Mouse (Mus musculus) left cerebral cortex, adult 6 months (tissue): ENCODE measurements around the gene Islr. TPM values are rescaled to one million over a fixed set of nuclear protein-coding genes. Genes with fewer than 3 reads are reported as not detected.

Experiments used
- long read RNA-seq, 2 experiments: library from polyadenylated mRNA; unstranded; transcript quantifications; one replicate each; pipeline ENCODE4 v2.0.0; 2019 to 2020
- polyA plus RNA-seq: library from polyadenylated mRNA; unstranded; fragments of <200 nt; fragmentation: Nextera tagmentation; gene quantifications from 2 replicates; pipeline ENCODE4 v1.2.3, GENCODE M21; 2021

Gene Islr
- 12.6 and 13.0 TPM in 2 replicates for polyA plus RNA-seq
- long read RNA-seq, experiment 1, transcript Islr-202 (2 exons, 2,076 nt): minor isoform, 15 of 50 reads
- long read RNA-seq, experiment 1, transcript Islr-201 (2 exons, 2,223 nt): major isoform, 24 of 50 reads
- long read RNA-seq, experiment 1, partial matches to known transcripts: 0 of 50 reads
- long read RNA-seq, experiment 1, other reads (novel, unspliced or antisense): 11 of 50 reads
- long read RNA-seq, experiment 2, transcript Islr-202 (2 exons, 2,076 nt): major isoform, 6 of 14 reads
- long read RNA-seq, experiment 2, partial matches to known transcripts: 0 of 14 reads
- long read RNA-seq, experiment 2, other reads (novel, unspliced or antisense): 4 of 14 reads

GRCm38 (mm10) chr9:58203516-58204447, at the start of gene Islr, which contains the start of gene Islr2:
TSS of gene Islr (minus strand) at chr9:58204306.
TSS of gene Islr2 (minus strand) at chr9:58204319.

GRCm38 (mm10) chr9:58253033-58253804, 49.1 kb upstream of the Islr start, which contains the start of gene Stoml1:
TSS of gene Stoml1 (plus strand) at chr9:58253164.

GRCm38 (mm10) chr9:58249592-58250192, 45.6 kb upstream of the Islr start, which contains the start of gene Pml:
TSS of gene Pml (minus strand) at chr9:58249786.

GRCm38 (mm10) chr9:58118671-58119070, 85.4 kb downstream of the Islr start, which contains the start of gene Ccdc33:
TSS of gene Ccdc33 (minus strand) at chr9:58118823.

Other genes starting within 250 kb of the Islr start
- 2.4 and 2.5 TPM in 2 replicates for gene Cyp11a1, start 197.9 kb downstream of the Islr start, polyA plus RNA-seq
- 2.7 and 5.9 TPM in 2 replicates for gene Stra6, start 140.5 kb downstream of the Islr start, polyA plus RNA-seq
- gene Ccdc33, start 85.5 kb downstream of the Islr start, polyA plus RNA-seq: 0.92 and 1.6 TPM in 2 replicates
- 4.8 and 6.8 TPM in 2 replicates for gene Islr2, start within 50 bp of the Islr start, polyA plus RNA-seq
- gene Pml, start 45.5 kb upstream of the Islr start, polyA plus RNA-seq: 5.1 and 6.0 TPM in 2 replicates
- 73.1 and 91.1 TPM in 2 replicates for gene Stoml1, start 48.9 kb upstream of the Islr start, polyA plus RNA-seq
- 0.44 and 1.2 TPM in 2 replicates for gene Loxl1, start 108.9 kb upstream of the Islr start, polyA plus RNA-seq
- not detected in 2 replicates for gene Tbc1d21, start 166.1 kb upstream of the Islr start, polyA plus RNA-seq